Mouse (Mus musculus): Measurements from ENCODE around the gene Gstt3.

Gene Gstt3

DNA sequence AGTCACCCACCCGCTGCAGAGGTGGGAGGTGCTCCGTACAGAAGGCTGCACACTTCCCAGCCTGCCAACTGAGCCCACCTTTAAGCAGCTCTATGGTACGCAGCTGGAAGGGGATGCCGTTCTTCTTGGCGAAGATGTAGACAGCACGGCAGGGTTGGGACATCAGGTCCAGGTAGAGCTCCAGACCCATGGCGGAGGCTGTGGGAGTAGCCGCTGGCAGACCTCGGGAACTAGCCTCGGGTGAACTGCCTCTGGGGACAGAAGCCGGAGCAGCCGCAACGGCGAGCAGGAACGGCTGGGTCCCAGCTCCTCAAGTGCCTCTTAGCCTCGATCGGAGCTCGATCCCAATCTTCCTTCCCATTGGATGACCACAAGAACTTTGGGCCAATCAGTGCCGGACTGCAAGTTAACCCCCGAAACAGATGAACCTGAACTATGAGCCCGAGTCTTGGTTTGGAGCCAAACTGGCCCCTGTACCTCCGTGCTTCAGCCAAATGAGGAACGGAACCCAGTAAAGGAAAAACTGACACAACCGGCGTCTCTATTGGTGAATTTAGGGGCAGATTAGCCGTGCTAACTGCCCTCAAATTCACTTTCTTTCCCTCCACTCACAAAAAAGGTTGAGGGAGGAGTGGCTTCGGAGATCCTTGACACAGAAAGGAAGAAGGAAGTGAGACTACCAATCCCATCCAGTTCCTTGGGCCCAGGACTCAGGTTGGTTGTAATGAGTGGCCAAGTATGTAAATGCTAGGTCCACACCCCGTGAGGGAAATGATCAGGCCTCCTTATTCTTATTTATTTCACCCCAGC lies at the start of gene Gstt3, which contains the start of gene Gm20441:
Gstt3 (minus strand) TSS at position 646 of the 810 bp plus-strand sequence.
Gm20441 (minus strand) TSS at position 186 of the 810 bp plus-strand sequence.
- peak; percentile 84 for DNase-seq (ENCODE audit: low spot score)

DNA sequence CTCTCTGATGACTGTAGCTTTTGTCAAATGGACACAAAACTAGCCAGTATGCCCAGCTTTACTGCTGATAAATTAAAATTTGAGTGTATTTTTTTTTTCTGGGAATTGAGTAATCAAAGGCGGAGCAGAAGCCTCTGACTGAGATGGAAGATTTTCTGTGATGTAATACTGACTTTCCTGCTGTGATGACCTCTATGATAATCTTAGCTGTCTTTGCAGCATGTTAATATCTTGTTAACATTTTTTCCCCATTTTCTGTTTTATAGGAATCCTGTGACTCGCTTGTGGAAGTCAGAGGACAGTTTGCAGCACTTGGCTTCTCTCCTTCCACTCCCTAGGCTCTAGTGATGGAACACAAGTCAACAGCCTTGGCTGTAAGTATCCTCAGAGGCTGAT lies 49.1 kb upstream of the Gstt3 start:
- DNase-seq (ENCODE audit: low spot score) = no peak

DNA sequence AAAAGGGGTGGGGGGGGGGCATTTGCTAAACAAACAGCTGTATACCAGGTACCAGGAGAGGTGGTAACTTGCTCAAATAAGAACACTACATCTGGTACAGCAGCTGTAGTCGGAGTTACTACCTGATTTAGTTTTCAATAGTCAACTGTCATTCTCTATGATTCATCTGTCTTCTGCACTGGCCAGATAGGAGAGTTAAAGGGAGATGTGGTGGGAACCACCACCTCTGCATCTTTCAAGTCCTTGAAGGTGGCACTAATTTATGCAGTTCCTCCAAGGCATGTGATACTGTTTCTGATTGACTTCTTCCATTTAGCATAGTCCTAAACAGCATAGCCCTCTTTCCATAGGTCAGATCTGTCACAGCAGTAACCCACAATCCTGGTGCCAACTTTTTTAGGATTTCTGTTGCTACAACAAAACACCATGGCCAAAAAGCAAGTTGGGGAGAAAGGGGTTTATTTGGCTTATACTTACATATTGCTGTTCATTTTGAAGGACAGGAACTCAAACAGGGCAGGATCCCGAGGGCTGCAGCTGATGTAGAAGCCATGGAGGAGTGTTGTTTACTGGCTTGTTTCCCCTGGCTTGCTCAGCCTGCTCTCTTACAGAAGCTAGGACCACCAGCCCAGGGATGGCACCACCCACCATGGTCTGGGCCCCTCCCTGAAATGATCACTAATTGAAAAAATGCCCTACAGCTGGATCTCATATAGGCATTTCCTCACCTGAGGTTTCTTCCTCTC lies 48.5 kb upstream of the Gstt3 start:
- DNase-seq (ENCODE audit: low spot score) = no peak

DNA sequence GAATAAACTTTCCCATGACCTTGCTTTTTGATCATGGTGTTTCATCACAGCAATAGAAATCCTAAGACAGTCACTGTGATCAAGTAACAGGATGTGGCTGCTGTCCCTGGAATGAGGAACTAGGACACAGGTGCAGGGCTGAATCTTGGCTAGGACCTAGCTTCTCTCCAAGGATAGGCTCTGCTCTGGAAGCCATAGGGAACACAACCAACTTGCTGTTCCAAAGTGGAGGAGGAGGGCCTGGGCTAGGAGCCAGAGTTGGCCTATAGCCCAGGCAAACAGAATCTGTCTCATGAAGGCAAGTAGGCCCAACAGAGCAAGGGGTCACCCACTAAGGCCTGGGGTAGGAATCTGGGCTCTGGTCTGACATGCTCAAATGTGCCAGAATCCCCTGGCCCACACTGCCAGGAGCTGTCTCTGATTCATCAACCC lies 47.3 kb upstream of the Gstt3 start:
- no peak for DNase-seq (ENCODE audit: low spot score)

DNA sequence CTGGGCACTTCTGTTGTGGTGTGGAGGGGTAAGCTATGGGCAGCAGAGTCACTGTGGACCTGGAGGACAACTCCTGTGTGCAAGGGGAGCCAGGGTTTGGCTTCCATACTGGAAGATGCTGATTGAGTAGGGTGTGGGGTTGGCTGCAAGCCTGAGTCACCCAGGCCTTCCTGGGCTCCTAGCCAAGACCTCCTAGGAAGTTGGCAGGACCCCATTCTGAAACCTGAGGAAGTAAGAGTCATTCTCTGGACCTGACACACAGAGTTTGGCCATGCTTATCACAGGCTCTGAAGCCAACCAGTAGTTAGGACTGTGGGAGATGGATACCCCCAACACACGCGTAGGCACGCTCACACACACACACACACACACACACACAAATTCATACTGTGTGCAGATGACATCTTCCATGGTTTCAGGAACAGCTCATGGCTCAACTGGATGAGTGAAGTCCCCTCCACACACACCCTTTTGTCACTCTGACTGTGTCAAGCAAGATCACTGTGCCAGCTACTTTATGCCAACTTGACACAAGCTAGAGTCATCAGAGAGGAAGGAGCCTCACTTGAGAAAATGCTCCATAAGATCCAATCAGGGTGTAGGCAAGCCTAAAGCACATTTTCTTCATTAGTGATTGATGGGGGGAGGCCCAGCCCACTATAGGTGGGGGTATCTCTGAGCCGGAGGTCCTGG lies 46.6 kb upstream of the Gstt3 start:
- no peak for DNase-seq (ENCODE audit: low spot score)

DNA sequence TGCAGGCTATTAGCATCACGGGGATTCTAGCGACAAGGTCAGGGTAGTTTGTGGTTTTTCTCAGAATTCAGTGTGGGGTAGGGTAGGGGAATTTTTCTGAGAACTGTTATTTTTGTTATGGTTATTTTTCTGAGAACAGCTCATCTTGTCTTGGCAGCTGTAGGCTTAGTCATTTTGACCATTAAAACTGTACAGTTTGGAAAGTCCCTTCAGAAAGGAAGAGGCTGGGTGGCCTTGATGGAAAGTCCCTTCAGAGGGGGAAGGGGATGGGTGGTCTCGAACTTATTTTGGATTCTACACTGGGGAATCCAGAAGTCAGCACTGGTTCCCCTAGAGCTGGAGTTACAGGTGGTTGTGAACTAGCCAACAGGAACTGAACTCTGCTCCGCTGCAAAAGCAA lies 43.3 kb upstream of the Gstt3 start:
- DNase-seq (ENCODE audit: low spot score) = no peak

DNA sequence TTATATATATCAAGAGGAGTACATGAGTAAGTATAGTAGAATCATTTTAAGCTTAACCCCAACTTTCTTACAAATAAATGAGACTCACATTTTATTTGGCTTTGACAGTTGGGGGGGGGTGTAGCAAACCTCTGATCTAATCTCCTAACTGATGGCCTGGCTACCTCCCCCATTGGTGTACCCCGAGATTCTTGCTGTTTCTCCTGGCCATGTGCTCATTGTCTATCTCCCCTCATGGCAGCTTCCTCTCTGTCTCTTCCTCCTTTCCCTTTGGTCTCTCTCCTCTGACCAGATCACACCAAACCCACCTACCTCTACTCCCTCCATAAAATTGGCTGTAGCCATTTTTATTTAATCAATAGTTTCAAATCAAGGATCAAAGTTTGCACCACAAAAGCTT lies 42.6 kb upstream of the Gstt3 start:
- no peak for DNase-seq (ENCODE audit: low spot score)

GRCm38 (mm10) chr10:75822443-75822842 lies 41.2 kb upstream of the Gstt3 start, which contains the start of gene Gstt4:
Gene Gstt4, minus strand, starts transcription at chr10:75822543.
- DNase-seq (ENCODE audit: low spot score) = no peak

DNA sequence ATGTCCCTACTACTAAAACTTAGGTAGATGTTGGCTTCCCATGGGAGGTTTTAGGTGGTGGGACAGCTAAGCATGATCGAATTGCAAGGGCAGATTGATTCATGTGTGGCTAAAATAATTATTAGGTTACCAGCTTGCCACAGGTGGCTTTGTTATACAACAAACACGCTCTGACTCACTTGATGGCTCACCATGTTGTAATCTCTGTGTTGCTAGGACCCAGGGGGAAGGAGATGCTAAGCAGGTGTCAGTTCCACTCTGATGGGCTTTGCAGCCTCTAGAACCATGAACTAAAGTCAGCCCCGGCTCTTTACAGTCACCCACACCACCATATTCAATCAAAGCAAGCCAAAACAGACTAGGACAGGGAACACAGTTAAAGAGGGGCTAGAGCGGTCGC lies 38.7 kb upstream of the Gstt3 start:
- no peak for DNase-seq (ENCODE audit: low spot score)

DNA sequence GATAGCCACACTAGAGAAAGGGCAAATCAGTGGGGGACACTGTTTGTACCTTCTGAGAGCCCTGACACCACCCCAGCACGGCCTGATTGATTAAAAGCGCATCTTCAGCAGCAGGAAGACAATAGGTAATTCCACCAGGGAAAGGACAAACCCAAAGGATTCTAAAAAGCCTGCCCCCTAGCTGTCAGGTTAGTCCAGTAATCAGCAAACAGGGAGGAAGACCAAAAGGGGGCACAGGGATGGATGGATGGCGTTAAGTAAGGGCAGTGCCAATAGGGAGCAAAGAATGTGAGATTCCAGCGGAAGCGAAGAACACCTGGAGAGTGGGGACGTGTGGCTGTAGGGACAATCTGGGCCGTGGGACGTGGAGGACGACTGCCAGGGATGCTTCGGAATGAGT lies 37.4 kb upstream of the Gstt3 start:
- DNase-seq (ENCODE audit: low spot score) = no peak

DNA sequence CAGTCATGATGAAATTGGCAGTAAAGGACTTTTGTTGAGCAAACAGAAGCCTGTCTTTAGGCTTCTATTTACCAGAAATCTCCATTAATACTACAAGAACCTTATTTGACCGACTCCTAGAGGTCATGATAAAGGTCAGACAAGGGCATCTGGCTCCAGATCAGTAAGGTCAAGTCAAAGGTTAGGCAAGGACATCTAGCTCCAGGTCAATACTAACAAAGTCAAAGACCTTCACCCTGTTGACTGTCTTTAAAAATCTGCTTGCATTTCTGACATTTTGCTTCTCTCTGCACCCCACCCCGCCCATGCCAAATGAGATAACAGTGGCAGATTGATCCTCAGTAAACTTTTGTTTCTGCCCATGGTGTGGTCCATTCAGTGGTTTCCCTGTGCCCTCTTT lies 23.0 kb upstream of the Gstt3 start:
- no peak for DNase-seq (ENCODE audit: low spot score)

DNA sequence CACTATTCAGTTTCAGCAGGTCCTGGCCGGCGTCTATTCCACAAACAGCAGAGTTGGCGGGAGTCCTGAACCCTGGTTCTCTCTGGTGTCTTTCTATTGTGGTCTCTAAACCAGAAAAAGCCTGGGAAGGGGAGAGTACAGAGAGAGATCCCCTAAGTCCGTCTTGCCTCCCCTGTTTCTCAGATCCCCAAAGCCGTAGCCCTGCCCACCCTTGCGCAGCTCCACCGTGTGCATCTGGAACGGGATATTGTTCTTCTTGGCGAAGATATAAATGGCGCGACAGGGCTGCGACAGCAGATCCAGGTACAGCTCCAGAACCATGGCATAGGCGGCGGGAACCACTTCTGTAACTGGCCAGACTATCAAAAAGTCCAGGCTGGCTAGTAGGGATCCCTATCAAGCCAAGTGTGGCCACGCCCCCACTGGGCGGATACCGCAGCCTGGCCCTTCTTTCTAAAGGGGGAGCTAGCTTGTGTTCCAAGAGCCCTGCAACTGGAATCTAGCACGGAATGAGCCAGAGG lies 17.0 kb upstream of the Gstt3 start, which contains the start of gene Gstt1:
Gstt1 (minus strand) TSS at position 409 of the 521 bp plus-strand sequence.
- peak; percentile 57 for DNase-seq (ENCODE audit: low spot score)

- peak; percentile 57 for DNase-seq (ENCODE audit: low spot score)
Observed at GRCm38 (mm10) chr10:75797619-75798175, 16.5 kb upstream of the Gstt3 start.

DNA sequence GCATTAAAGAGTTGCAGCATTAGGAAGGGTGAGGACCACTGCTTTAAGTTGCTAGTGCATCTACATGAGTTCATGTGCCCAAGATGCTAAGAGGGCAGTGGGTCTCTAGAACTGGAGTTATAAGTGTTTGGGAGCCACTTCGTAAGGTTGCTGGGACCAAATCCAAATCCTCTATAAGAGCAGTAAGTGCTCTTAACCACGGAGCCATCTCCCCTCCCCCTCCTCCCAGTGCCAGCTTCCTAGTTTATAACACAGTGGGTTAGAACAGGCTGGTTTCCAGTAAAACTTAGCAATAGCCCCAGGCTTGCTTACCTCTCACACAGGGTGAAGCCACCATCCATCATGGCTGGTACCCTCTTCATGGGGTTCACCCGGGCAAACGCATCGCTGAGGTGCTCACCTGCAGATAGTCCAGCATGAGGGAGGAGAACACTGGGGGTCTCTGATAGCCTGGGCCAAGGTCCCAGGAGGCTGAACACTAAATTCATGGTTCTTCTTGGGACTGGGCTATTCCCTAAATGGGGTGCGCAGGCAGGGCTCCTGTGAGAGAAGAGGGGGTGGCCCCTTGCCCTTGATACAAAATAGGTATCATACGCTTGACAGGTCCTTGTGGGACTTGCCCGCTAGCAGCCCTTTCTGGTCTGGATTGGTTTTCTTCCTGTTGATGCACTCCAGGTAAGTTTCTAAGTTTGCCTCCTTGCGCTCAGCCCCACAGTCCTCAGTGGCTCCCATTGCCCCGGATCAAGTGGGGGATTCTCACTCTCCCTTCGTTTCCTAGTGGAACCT lies 15.7 kb upstream of the Gstt3 start:
- DNase-seq (ENCODE audit: low spot score) = no peak

DNA sequence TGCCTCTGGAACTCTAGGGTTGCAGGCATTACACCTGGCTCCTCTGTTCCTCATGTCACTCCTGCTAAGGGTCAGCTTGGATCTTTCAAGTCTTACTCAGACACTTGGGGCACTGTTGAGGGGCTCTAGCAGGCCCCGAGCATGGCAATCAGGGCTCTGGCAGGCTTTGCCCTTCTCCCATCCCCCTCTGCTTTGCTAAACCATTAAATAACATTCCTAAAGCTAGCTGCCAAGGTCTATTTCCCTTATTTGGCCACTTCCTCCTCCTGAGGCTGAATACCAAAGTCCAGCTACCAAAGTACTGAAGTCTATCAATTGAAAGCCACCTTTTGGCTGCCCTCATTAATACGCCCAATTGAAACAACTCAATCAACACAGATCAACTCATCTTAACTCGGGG lies 13.7 kb upstream of the Gstt3 start:
- DNase-seq (ENCODE audit: low spot score) = peak; percentile 31

DNA sequence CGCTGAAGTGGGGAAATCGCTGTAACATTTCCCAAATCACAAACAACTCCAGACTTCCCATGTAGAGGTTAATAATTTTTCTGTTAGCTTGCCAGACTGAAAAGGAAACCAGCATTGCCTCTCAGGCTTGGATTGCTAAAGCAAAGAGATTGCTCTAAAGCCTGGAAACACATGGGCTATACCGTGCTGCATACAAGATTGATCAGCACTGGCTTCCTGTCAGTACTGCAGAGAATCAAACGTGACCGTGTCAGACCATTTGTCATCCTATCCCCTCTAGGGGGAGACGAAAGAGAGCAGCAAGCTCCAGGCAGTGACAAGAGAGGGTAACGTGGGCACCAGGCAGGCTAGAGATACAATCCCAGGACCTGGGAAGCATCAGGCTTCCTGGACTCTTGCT lies 9.6 kb upstream of the Gstt3 start:
- DNase-seq (ENCODE audit: low spot score) = peak; percentile 53

DNA sequence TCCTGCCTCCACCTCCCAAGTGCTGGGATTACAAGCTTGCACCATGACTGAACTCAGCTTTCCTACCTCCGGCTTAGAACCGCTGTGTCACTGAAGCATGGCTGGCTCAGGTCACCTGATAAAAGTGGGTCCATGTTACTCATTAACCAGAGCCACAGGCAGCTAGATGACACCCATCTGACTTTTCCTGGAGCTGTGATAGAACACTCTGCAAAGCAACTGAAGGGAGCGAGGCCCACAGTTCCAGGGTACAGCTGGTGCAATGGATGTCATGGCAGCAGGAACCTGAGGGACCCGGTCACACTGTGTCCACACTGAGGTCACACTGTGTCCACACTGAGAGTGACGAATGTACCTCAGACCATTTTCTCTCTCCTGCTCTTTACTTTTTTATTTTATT lies 8.6 kb upstream of the Gstt3 start:
- DNase-seq (ENCODE audit: low spot score) = no peak

DNA sequence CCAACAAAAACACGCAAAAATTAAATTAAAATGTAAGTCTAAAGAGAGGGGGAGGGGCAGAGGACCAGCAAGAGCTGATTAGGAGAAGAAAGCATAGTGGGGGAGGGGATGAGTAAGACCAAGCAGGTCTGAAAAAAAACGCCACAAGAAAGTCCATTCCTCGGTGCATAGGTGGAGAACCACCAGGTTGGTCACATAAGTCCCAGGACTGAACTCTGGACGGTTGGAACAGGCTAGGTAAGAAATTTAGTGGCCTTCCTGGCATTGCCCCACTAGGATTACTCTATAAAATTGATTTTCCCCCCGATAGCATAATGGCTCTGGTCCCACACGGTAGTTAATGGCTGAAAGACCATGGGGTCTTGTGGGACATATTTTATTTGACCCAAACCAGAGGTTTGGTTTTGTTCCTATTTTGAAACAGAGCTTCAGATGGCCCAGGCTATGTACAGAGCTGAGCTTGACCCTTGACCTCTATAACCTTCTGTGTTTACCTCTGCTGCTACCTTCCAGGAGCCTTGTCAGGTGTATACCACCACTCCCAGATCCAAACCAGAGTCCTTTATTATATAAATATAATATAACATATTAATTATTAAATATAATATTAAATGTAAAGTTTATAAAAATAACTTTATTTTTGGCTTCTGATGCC lies 8.0 kb upstream of the Gstt3 start:
- DNase-seq (ENCODE audit: low spot score) = no peak

- DNase-seq (ENCODE audit: low spot score) = no peak
Observed at GRCm38 (mm10) chr10:75788277-75788676, 7.1 kb upstream of the Gstt3 start.

DNA sequence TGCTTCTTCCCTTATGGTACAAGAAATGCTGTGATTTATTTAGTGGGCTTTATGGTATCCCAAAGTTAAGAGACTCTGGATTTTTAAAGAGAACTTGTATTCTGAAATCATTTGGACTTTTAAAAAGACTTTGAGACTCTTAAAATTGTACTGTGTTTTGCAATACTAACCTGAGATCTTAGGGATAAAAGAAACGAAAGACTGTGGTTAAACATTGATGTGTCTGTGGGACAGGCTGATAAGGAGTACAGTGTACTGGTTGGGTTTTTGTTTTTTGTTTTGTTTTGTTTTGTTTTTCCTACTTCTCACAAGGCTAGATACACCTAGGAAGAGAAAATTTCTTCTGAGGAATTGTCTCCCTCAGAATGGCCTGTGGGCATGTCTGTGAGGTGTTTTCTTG lies 4.2 kb upstream of the Gstt3 start:
- DNase-seq (ENCODE audit: low spot score) = no peak
